Mouse (Mus musculus) E14TG2a.4 (cell line): ENCODE measurements at regions not wholly inside any gene's neighbourhood (a gene's known extent, or its start where the extent isn't known, plus 50 kb on each side); places are given as distances from the start of the nearest gene placed in this dataset.

Experiments used
- CTCF ChIP-seq: conservative IDR thresholded peaks from 2 replicates; pipeline ENCODE4 v1.5.1; 2014; ENCODE audit warnings: low read length
- NANOG ChIP-seq: IDR thresholded peaks from 2 replicates; pipeline ENCODE4 v1.6.1; 2014; ENCODE audit warnings: borderline replicate concordance, low read length, mixed read lengths

DNA sequence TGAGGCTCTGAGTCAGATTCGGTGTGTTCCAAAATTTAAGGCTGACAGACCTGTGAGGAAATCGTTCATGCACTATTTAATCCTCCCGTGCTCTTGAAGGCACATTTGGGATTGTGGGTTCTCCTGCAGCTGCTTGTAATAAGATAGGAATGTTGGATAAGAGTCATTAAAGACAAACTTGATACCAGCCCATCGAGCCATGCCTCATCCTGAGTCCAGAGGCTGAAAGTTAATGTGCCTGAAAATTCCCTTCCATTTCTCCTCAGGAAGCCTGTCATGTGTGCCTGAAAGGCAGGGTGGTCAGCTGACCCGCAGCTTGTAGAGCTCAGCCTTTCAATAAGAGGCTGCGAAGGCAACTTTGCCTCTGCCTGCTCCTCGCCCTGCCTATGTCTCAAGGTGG lies 113.4 kb upstream of the Ranbp3l start:
- TF ChIP-seq CTCF (no peak), NANOG (no peak)
